Mouse (Mus musculus): ENCODE measurements at regions not wholly inside any gene's neighbourhood (a gene's known extent, or its start where the extent isn't known, plus 50 kb on each side); places are given as distances from the start of the nearest gene placed in this dataset.

DNA sequence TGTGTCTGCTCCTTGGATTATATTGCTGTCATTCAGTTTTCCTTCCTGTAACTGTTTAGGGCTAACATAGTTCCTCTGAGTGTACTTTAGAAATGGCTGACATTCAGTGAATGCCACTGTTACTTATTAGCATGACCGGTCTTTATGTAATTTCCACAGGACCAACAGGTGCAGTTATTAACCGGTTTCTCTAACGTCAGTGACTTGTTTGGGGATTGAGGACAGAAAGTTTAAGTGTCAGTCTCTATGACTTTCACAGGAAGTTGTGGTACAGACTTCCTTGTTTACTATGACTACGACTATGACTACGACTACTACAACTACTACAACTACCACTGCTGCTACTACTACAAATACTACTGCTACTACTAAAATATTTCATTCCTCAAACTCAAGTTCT, 170.4 kb upstream of the Ptger4 start:
- no peak for DNase-seq (ENCODE audit: extremely low spot score, low spot score)

DNA sequence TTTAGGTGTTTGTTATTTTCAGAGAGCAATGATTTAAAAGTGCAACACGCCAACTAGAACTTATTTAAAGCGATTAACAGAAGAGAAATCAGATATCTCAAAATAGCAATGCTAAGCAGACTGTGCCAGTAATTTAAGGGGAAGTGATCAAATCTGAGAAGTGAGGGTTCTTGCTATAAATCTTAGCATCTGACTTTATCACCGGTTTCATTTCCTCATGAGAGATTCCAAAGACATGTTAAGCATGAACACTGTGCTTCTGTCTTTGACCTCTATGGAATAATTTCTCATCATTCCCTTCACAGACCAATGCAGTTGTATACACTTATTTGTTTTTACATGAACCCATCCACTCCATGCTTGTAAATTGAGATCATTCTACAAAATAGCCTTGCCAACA, 172.0 kb upstream of the Ptger4 start:
- DNase-seq (ENCODE audit: extremely low spot score, low spot score): no peak

DNA sequence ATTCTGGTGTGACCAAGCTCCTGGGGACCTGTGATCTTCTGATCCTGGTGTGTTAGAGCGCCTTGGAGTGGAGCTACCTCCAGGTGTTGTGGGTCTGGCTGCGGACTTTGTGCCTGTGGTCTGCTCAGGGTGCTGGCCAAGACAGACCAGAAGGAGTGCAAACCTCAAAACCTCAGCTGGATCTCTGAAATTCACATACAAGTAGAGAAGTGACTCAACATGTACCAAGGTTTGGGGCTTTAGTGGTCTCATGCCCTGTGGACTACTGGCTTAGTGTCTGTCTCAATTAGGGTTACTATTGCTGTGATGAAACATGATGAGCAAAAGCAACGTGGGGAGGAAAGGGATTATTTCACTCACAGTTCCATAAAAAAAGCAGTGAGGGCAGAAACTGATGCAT, 182.7 kb upstream of the Ptger4 start:
- no peak for DNase-seq (ENCODE audit: extremely low spot score, low spot score)

DNA sequence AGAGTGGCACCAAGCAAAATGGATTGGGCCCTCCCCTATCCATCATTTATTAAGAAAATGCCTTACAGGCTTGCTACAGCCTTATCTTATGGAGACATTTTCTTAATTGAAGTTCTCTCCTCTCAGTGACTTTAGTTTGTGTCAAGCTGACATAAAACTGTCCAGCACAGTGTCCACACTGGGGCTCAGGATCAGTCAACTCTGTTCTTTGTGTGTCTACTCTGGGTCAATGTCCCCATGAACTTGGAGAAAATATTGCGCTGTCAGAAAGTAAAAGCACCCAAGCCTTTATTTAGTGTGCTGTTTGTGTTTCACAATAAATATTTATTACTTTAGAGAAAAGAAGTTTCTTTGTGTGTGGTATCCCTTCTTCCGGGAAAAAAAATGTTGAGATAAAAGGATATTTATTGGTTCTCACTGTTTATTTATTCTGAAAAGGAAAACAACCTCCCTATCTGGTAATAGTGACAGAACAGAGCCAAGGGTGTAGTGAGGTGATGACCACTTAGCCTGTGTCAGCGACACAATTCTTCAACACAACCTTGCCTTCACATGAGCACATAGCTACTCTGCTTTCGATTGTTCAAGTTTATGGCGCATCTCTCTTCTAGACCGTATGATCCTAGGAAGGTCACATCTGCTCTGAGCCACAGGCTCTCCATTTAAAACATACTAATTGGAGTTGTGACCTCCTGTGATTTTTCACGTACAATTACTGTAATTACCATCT, 183.5 kb upstream of the Ptger4 start:
- no peak for DNase-seq (ENCODE audit: extremely low spot score, low spot score)

DNA sequence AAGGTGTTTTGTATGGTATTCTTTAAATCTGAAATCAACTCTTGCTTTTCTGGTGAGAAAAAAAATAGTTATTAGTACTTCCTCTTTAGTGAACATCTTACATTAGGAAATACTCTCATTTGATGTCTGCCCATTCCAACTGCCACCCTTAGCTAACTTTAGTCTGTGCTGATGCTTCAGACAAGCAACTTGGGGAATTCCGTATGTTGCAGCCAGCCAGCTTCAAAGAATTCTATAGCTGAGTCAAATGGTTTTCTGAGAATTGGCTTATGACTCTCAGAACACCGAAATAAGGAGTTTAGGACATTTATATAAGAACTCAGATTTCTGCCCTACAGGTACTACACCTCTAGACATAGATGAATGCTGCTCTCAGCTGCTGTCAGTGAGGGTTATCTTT, 188.0 kb upstream of the Ptger4 start:
- no peak for DNase-seq (ENCODE audit: extremely low spot score, low spot score)

DNA sequence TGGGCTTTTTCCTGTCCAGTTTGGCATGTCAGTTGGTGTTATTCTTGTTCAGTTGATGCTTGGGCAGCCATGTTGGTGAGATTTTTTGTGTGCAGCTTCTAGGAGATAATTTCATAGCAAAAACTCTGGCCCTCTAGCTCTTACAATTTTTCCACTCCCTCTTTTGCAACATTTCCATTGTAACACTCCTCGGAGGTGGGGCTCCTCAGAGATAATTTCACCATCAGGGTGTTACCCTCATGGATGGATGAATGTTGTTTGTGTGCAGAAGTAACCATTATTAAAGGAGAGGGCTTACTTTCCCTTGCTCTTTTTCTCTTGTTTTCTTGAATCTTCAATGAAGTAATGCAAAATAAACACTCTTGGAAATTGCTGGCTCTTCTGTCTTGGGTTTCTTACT, 193.0 kb upstream of the Ptger4 start:
- no peak for DNase-seq (ENCODE audit: extremely low spot score, low spot score)

DNA sequence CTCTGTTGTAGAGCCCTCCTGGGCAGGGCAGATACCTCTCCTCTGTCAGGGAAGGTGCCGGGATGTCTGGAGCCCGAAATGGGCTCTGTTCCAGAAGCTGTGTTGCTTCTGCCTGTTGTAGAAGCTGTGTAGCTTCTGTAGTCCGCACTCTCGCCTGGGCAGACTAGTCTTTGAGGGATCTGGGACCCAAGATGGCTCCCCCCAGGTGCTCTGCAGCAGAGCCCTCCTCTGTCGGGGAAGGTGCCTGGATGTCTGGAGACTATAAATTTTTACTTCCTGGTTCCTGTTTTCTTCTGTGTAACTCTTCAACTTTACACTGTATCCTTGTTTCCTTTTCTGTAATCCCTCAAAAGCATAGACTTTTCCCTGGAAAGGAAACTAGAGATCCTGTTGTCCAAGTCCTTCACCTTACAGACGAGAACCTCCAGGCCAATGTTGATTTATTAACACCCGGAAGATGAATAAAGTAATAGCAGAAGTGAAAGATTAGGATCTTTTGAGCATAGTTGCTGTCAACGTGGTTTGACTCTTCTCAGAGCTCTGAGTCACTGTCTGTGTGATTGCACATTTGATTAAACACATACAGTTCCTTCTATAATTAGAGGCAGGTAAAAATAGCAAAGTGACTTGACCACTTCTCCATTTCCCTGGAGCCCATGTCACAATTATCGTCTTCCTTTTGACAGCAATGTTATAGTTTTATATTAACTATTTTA, 202.2 kb upstream of the Ptger4 start:
- no peak for DNase-seq (ENCODE audit: extremely low spot score, low spot score)

DNA sequence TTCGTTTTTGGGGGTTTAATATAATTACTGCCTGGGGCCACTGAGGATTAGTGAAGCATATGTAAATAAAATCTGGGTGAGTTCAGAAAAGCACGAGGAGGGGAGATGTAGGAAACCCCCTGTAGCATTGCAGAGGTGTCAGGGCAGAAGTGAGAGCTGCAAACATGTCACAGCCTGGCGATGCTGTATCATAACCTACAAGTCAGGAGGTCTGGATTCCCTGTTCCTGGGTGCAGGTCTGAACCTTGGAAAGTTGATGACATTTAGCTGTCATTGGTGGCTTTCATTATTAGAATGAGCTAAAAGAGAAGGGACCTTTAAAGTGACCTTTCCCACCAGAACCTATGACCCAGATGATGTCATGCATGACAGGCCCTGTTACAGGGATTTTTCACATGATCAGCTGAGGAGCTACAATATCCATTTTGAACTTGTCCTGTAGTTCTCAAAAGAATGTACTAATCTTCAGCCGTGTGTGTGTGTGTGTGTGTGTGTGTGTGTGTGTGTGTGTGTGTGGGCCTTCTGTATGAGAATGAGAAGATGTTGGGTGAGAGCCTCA, 202.8 kb upstream of the Ptger4 start:
- DNase-seq (ENCODE audit: extremely low spot score, low spot score): no peak

DNA sequence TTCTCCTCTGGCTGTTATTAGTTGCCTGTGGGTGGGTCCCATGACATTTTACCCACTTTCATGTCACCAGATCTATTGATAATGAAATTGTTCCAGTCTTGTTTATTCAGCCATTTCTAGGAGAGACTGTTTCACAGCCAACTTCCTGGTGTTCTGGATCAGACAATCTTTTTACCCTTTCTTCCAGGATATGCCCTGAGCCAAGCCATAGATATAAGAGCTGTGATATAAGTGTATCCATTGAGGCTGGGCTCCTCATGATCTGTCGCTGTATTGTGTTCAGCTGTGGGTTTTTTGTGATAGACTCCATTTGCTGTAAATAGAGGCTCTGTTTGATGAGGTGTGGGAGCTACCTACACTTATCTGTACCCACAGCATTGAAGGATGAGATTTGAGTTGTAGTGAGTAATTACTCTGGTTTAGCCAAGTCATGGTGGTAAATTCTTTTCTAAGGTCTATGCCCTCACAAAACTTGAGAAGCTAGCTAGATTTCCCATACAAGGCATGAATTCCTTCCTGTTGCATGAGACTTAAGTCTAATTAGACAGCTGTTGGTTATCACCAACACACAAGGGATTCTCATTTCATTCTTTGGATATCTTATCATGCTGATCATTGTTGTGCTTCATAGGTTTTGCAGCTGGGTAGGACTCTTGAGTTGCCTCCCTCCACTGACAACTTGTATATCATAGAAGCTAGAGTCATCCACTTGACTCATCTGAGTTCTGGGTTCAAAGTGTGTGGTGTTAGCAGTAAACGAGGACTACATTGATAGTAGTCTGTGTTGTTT, 203.9 kb upstream of the Ptger4 start:
- no peak for DNase-seq (ENCODE audit: extremely low spot score, low spot score)

DNA sequence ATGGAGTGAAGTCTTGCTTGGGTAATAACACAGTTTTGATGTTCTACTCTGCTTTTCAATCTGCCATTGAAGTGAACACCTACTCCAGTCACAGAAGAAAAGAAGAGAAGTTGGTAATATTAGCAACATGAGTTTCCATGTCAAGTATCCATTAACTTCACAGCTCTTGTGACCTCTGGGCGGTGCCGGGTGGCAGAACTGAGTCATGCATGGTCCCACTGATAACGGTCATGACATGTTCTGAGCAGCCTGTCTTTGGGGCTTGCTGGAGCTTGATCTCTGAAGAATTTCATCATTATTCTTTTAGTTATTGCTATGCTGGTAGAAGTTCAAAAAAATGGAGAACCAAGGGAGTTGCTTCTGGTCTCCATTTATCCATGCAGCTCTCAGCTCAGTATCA, 215.1 kb upstream of the Ptger4 start:
- no peak for DNase-seq (ENCODE audit: extremely low spot score, low spot score)

DNA sequence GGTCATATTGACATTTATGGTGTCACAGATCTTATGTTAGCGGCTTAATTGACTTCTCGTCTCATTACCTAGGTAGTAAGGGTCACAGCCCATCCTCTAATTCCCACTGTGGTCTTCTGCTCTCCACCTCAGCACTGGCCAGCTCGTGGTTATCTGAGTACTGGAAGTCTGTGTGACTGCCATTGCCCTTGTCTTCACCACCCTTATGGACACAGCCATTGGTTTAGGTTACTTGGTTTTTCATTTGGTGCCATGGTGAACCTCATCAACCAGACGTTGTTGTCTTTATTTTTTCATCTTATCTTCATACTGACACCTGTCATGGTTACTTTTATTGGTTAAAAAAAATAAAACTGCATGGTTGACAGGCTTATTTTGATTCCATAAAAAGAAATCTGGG, 215.6 kb upstream of the Ptger4 start:
- no peak for DNase-seq (ENCODE audit: extremely low spot score, low spot score)

DNA sequence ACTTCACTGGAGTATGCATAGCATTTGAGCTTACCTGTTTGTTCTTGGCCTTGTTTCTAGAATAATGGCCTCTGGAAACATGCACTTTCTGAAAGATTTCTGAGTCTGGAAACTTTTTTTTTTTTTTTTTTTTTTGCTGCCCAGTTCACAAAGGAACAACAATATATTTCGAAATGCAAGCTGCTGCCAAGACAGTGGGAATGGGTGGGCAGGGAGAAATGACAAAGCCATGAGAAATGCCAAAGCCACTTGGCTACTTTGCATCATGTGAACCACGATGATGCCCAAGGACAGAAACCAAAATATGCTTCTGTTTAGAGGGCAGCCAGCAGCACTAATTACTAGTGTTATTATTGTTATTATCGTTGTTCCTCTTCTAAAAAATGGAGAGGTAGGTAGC, 218.7 kb upstream of the Ptger4 start:
- no peak for DNase-seq (ENCODE audit: extremely low spot score, low spot score)

DNA sequence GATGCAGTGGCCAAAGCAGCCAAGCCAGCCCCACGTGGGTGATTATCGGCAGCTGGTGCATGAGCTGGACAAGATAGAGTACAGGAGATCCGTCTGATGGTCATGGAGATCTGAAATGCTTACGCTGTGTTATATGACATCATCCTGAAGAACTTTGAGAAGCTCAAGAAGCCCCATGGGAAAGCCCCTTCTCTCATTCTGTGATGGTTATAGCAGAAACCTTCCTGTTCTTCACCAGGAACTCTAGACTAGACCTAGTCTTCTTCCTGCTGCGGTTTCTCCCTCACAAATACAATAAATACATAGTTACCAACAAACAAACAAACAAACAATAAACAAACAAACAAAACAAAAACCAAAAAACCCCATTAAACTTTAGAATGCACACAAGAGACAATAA, 220.7 kb upstream of the Ptger4 start:
- no peak for DNase-seq (ENCODE audit: extremely low spot score, low spot score)

DNA sequence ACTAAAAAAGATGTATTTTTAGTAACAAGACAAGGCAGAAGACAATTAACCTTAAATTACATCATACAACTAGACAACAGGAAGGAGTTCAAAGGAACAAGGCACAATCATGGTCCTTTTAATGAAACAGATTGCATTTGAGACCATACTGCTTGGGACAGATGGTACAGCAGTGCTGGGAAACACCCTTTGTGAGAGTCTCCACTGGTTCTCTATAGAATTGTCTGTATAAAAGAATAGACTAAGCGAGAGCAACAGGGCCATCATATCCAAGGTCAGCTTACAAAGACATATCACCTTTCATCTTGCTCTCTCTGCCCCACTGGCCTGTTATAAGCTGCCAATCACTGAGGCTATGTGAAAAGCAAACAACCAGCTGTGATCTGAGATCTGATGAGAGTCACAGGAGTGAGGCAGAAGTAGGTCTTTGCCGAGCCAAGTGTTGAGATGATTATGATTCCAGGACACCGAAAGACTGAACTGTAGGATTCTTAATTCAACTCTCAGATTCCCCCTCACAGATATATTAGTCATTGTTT, 224.6 kb upstream of the Ptger4 start:
- no peak for DNase-seq (ENCODE audit: extremely low spot score, low spot score)

DNA sequence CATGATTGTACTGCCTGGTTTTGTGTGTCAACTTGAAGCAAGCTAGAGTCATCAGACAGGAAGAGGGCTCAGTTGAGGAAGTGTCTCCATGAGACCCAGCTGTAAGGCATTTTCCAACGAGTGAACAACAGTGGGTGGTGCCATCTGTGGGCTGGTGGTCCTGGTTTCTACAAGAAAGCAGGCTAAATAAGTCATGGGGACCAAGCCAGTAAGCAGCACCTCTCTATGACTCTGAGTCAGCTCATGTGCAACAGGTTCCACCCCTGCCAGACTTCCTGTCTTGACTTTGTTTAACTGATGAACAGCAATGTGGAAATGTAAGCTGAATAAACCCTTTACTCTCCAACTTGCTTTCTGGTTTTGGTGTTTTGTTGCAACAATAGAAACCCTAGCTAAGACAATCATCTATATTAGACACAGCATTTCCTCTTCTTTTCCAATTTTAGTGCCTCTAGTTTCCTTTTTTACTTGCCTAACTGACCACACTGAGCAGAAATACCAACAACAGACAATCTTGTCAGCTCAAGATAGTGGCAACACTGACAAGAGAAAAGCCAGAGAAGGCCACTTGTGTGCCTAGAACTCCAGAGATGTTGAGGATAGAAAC, 231.5 kb upstream of the Ptger4 start:
- DNase-seq (ENCODE audit: extremely low spot score, low spot score): no peak

DNA sequence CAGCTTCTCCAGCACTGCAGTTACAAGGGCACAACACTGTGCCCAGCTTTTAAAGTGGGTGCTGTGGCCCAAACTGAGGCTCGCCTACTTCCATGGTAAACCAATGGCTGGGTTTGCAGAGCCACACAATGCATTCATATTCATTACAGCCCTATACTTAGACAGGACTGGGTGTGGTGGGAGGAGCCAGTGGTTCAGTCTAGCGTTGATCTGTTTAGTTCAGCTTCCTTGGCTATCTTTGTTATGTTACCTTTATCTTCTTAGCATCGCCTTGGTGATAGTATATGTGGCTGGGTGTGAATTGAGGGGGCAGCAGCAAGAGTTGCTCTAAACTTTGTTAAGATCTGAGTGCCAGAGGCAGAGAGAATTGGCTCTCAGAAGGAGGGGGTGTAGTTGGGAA, 249.3 kb upstream of the Ptger4 start:
- no peak for DNase-seq (ENCODE audit: extremely low spot score, low spot score)

DNA sequence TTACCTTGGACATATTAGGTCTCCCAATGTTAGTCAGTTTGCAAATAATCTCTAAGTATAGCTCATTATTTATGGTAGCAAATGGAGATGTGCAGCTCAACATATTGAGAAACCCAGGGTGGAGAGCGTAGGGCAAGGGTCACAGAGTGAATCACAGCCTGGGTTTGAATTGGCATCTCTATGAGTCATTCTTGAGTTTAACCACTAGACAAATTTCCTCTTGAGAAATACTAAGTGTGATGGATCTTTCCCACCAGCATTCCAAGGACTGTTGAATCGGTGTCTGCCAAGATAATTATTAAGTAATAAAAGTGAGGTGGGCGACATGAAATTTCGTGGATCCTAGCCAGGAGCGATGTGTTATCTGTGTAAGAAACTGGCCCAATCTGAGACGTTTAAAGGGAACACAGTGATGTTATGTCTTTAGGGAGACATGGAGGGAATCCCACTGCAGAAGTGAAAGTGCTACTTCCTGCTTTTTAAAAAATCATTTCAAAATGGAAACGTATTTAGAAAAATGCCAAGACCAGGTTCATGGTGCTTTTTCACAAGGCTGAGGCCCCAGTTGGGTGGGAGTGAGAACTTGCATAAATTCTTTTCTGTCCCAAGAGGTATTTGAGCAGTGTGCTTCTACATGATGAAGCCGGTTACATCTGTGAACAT, 251.3 kb upstream of the Ptger4 start:
- no peak for DNase-seq (ENCODE audit: extremely low spot score, low spot score)

DNA sequence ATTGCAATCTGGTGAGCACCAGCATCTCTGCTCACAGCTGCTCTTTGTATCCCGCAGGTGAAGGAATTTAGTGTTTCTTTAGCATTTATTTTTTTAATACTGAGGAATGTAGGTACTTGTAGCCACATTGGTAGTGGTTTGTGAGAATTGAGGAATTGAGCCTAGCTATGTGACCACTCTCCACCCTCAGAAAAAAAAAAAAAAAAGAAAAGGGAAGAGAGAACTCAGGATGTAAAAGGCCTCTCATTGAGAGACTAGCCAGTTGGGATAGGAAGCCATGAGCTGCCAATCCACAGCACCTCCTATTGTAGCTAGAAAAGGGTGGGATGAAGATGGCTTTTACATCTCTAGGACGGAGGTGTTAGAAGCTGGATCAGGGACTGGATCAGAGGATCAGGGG, 252.0 kb upstream of the Ptger4 start:
- DNase-seq (ENCODE audit: extremely low spot score, low spot score): no peak

DNA sequence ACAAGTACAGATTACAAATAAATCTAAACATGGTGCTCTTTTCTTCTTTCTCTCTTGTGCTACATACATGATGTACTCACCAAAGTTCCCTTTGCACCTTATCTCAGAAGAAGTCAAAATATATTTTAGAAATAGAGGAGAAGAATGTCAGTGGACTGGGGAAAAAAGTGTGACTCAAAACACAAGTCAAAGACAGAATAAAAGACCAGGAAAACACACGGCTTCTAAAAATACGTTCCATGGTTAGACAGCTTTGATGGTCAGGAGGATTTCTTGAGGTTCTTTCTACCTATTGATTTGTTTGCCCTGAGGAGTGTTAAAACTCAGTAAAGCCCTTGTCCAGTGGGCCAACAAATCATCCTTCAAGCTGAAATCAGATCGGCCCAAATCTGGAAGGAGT, 260.5 kb upstream of the Ptger4 start:
- DNase-seq (ENCODE audit: extremely low spot score, low spot score): no peak

DNA sequence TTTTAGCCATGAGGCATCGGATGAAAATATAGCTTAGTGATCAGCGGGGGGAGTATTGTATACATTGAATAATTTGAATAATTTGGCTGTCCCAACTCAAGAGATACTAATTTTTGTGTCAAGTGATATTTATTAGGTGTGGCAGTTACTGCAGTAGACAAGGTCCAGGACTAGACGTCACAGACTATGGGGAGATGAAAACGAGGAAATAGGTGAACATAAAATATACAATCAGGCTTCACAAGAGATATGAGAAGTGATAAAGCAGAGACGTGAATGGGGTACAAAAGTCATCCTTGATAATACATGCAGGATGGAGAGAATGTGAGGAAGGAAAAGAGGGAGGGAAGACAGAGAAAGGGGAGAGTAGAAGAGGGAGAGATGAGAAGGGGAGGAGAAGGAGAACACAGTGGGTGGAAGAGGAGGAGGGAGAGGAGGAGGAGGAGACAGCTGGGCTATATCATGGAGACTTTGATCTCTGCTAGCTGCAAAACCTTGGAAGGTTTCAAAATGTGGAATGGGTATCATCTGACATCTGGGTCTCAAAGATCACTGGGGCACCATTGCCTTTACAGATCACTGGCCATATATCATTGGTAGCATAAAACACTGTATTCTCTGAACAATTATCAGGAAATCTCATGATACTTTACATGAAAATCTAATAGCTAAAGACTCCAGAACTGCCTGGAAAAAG, 263.0 kb upstream of the Ptger4 start:
- no peak for DNase-seq (ENCODE audit: extremely low spot score, low spot score)
